Mouse (Mus musculus) hindbrain, embryonic 11.5 days (tissue): ENCODE data around the gene Fscn2. TPM values are rescaled to one million over a fixed set of nuclear protein-coding genes. Genes with fewer than 3 reads are reported as not detected.

Experiments
- ATAC-seq: fragments of 200-750 bp; cut with Nextera tagmentation; 2 replicates; pipeline ENCODE4 v1.8.0; 2017; ENCODE audit warnings: mild to moderate bottlenecking, moderate TSS enrichment, moderate library complexity; ENCODE audit not compliant: low FRiP score
- DNase-seq: peaks from one replicate; pipeline ENCODE4 v3.0.0-alpha.2; 2015; ENCODE audit warnings: low spot score
- H3K27ac ChIP-seq: fragments of 300-500 bp; sonication (generic); 2 replicates; pipeline ENCODE4 v1.5.1; 2014; ENCODE audit warnings: mild to moderate bottlenecking, low read depth, low read length
- H3K27me3 ChIP-seq: fragments of 300-500 bp; sonication (generic); 2 replicates; pipeline ENCODE4 v1.6.1; 2014; ENCODE audit warnings: mild to moderate bottlenecking, low read length, moderate library complexity, mixed read lengths; ENCODE audit not compliant: control insufficient read depth, insufficient read depth
- H3K36me3 ChIP-seq: fragments of 300-500 bp; sonication (generic); 2 replicates; pipeline ENCODE4 v1.6.1; 2014; ENCODE audit warnings: mild to moderate bottlenecking, low read length, moderate library complexity, mixed read lengths; ENCODE audit not compliant: control insufficient read depth, insufficient read depth
- H3K4me1 ChIP-seq: fragments of 300-500 bp; sonication (generic); replicated peaks from 2 replicates; pipeline ENCODE4 v1.6.1; 2014; ENCODE audit warnings: low read length, mixed read lengths; ENCODE audit not compliant: control insufficient read depth, insufficient read depth
- H3K4me2 ChIP-seq: fragments of 300-500 bp; sonication (generic); replicated peaks from 2 replicates; pipeline ENCODE4 v1.6.1; 2014; ENCODE audit warnings: mild to moderate bottlenecking, low read depth, low read length
- H3K4me3 ChIP-seq: fragments of 300-500 bp; sonication (generic); 2 replicates; pipeline ENCODE4 v1.5.1; 2014; ENCODE audit warnings: low read depth, low read length
- H3K9ac ChIP-seq: fragments of 300-500 bp; sonication (generic); 2 replicates; pipeline ENCODE4 v1.6.1; 2014; ENCODE audit warnings: low read depth, low read length
- H3K9me3 ChIP-seq: fragments of 300-500 bp; sonication (generic); 2 replicates; pipeline ENCODE4 v1.6.1; 2016; ENCODE audit warnings: low read length; ENCODE audit not compliant: control insufficient read depth
- WGBS: fragments of 180-500 bp; shearing (Covaris S2); extraction: QIAGEN DNeasy Blood & Tissue Kit; methylation state at CpG from one replicate; pipeline ENCODE4 v1.1.7; 2014; 5-methylcytosine and 5-hydroxymethylcytosine counted together
- polyA plus RNA-seq: library from polyadenylated mRNA; unstranded; fragments of >200 nt; fragmentation: Nextera tagmentation; extraction: Ambion mirVana; gene quantifications from 2 replicates; pipeline ENCODE4 v1.2.1, GENCODE M21; 2014

Gene Fscn2
- polyA plus RNA-seq, 1 experiment from 2014 or later = 1.1 TPM

- DNase-seq (peak; percentile 48), ATAC-seq (peak; percentile 43)
- peak overlapping the region; percentile 96 for H3K4me2 ChIP-seq
- H3K9ac ChIP-seq = peak overlapping the region; percentile 75
- H3K27me3 ChIP-seq = no peaks in the 10 kb centered on the region
- peaks cover 11% of the 10 kb centered on the region; the same call in 1 of the 2 replicates for H3K36me3 ChIP-seq
- no peaks in the 10 kb centered on the region for H3K9me3 ChIP-seq
- WGBS = 3% methylated on average over 37 of the region's 40 CpGs
- peak overlapping the region; percentile 56; the same call in 1 of the 2 replicates for H3K27ac ChIP-seq
- peaks cover 4% of the 10 kb centered on the region; the same call in 1 of the 2 replicates for H3K4me1 ChIP-seq
- peak overlapping the region; percentile 88 for H3K4me3 ChIP-seq
Measured at GRCm38 (mm10) chr11:120378031-120378610, 16.8 kb downstream of the Fscn2 start.

DNA sequence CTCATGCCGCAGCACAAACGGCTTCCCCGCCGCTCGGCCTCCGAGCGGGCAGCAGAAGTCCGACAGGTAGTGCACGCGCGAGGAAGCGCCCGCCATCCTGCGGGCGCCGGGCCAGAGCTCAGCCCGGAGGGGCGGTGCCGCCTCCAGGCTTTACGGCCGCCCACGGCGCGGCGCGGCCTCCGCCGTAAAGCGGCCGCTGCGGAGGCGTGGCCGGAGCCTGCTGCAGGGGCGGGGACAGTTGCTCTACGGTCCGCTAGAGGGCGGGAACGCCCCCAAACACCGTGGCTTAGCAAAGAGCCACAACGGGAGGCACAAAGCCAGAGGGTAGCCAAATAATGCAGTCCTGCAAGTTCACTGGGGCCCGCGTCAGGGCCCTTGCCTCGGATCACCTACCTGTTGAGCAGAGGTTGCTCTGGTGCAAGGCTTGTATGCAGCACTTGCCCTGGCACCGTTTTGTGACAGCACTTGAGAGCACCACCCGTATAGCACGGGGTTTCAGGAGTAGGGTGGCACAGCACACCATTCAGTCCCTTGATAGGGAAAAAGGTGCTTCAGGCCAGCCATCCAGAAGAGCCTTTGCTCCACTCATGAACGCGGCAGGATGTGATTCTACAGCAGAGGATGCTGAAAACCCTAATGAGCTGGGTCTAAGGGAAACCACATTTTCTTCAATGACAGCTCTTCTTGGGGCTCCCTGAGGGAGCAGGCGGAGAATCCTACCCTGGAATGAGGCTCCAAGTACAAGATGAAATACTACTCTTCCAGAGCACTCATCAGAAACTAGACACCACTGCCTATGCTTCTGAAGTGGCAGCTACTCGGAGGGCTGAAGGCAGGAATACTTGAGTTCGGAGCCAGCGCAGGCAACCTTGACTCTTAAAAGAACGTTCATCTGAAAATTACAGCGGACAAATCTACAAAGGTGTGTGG lies 17.5 kb downstream of the Fscn2 start, which contains the start of gene Faap100:
TSS of gene Faap100 (minus strand) at position 154 of the 930 bp plus-strand sequence.
- Histone ChIP-seq H3K9ac (peak within 1 kb of the TSS; percentile 75), H3K9me3 (no peaks in the 10 kb centered on the region), H3K4me1 (peaks cover 4% of the 10 kb centered on the region; the same call in 1 of the 2 replicates), H3K4me2 (peak within 1 kb of the TSS; percentile 96), H3K36me3 (peaks cover 11% of the 10 kb centered on the region; the same call in 1 of the 2 replicates), H3K27ac (peak within 1 kb of the TSS; percentile 56), H3K27me3 (no peaks in the 10 kb centered on the region), H3K4me3 (peak within 1 kb of the TSS; percentile 88)
- 11% methylated on average over 47 of the region's 54 CpGs for WGBS
- DNase-seq (peak; percentile 95), ATAC-seq (peak; percentile 90)

DNA sequence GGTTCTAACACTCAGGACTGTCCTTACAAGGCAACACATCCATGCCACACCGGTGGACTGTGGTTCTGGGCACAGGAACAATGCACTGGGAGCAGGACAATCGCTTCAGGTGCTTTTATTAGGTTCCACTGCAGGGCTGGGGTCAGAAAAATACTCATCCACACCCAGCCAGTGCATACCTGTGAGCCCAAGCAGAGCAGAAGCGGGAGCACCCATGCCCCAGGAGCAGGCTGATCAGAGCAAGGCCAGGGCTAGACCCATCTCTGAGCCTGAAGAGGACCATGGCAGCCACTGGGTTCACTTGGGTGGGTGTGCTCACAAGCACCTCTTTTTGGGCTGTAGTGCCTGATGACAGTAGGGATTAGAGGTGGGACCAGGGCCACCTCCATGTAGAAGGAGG lies 18.9 kb downstream of the Fscn2 start:
- ATAC-seq = no peak
- Histone ChIP-seq H3K4me2 (no peak overlapping the region), H3K9me3 (no peaks in the 10 kb centered on the region), H3K36me3 (peaks cover 7% of the 10 kb centered on the region; the same call in 1 of the 2 replicates), H3K4me3 (no peak overlapping the region), H3K4me1 (peaks cover 4% of the 10 kb centered on the region; the same call in 1 of the 2 replicates), H3K9ac (no peak overlapping the region), H3K27ac (no peak overlapping the region), H3K27me3 (no peaks in the 10 kb centered on the region)
- 94% methylated on average over 3 of the region's 3 CpGs for WGBS
- no peak for DNase-seq

DNA sequence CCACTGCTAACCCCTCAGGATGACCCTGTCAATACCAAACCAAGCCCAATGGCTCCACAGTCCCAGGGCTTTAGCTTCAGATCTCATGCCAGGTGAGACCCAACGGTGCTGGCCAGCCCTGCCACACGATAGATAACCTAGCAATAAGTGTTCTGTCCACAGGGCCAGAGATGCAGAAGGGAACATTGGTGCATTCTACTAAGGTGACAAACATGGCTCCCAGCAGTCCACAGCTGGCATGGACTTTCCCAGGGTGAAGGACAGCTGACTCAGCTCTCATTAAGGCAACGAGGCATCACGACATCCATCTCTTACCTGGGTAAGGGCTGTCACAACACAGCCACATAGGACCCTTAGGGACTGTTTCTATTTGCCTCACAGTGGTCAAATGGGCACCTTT lies 19.8 kb downstream of the Fscn2 start:
- Histone ChIP-seq H3K36me3 (peaks cover 12% of the 10 kb centered on the region; the same call in 1 of the 2 replicates), H3K4me3 (no peak overlapping the region), H3K9me3 (no peaks in the 10 kb centered on the region), H3K27me3 (no peaks in the 10 kb centered on the region), H3K4me2 (no peak overlapping the region), H3K4me1 (peaks cover 4% of the 10 kb centered on the region; the same call in 1 of the 2 replicates), H3K9ac (no peak overlapping the region), H3K27ac (no peak overlapping the region)
- DNase-seq (no peak), ATAC-seq (no peak)
- 94% methylated on average over 4 of the region's 4 CpGs for WGBS

GRCm38 (mm10) chr11:120382509-120382908 lies 21.2 kb downstream of the Fscn2 start:
- H3K9me3 ChIP-seq = no peaks in the 10 kb centered on the region
- H3K4me1 ChIP-seq = no peaks in the 10 kb centered on the region; the same call in 1 of the 2 replicates
- no peak for DNase-seq
- no peak for ATAC-seq
- no peak overlapping the region for H3K9ac ChIP-seq
- H3K4me3 ChIP-seq = no peak overlapping the region
- peaks cover 10% of the 10 kb centered on the region; the same call in 1 of the 2 replicates for H3K36me3 ChIP-seq
- no peaks in the 10 kb centered on the region for H3K27me3 ChIP-seq
- 94% methylated on average over 9 of the region's 9 CpGs for WGBS
- no peak overlapping the region for H3K4me2 ChIP-seq
- H3K27ac ChIP-seq = no peak overlapping the region

DNA sequence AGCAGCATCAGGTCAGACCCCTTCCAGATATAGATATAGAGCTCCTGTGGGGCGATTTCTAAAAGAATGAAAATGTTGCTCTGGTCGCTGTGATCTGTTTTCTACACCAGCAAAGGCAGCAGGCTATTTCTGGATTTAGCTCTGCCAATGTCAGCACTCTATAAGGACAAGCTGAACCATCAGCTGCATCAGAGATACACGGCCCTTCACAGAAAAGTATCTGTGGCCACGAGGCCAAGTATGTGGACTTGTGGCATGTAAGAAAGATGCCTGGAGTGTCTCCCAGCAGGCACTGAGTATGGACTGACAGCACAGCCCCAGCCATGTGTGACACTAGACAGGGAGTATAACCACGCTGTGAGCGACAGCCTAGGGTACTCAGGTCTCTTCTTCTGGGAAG lies 25.3 kb downstream of the Fscn2 start:
- Histone ChIP-seq H3K27me3 (no peaks in the 10 kb centered on the region), H3K4me2 (no peak overlapping the region), H3K36me3 (peaks cover 15% of the 10 kb centered on the region; the same call in 1 of the 2 replicates), H3K9me3 (no peaks in the 10 kb centered on the region), H3K27ac (no peak overlapping the region), H3K4me3 (no peak overlapping the region), H3K9ac (no peak overlapping the region), H3K4me1 (no peaks in the 10 kb centered on the region)
- 96% methylated on average over 6 of the region's 6 CpGs for WGBS
- DNase-seq = no peak
- no peak for ATAC-seq

- Histone ChIP-seq H3K27ac (no peak overlapping the region), H3K9ac (no peak overlapping the region), H3K4me3 (no peak overlapping the region), H3K36me3 (peaks cover 14% of the 10 kb centered on the region; the same call in 1 of the 2 replicates), H3K4me1 (no peaks in the 10 kb centered on the region), H3K4me2 (no peak overlapping the region), H3K9me3 (no peaks in the 10 kb centered on the region), H3K27me3 (no peaks in the 10 kb centered on the region)
- WGBS = 79% methylated on average over 2 of the region's 2 CpGs
- ATAC-seq (no peak), DNase-seq (no peak)
Measured at GRCm38 (mm10) chr11:120387157-120387556, 25.8 kb downstream of the Fscn2 start.

GRCm38 (mm10) chr11:120388580-120388979 lies 27.2 kb downstream of the Fscn2 start:
- DNase-seq = no peak
- WGBS = 95% methylated on average over 9 of the region's 9 CpGs
- H3K36me3 ChIP-seq = peaks cover 13% of the 10 kb centered on the region; the same call in 1 of the 2 replicates

More at GRCm38 (mm10) chr11:120388580-120388979, 27.2 kb downstream of the Fscn2 start:
- ATAC-seq = no peak
- no peaks in the 10 kb centered on the region for H3K27me3 ChIP-seq
- H3K4me3 ChIP-seq = no peak overlapping the region
- H3K9me3 ChIP-seq = no peaks in the 10 kb centered on the region
- no peaks in the 10 kb centered on the region for H3K4me1 ChIP-seq
- H3K27ac ChIP-seq = no peak overlapping the region
- H3K4me2 ChIP-seq = no peak overlapping the region
- H3K9ac ChIP-seq = no peak overlapping the region
